Mouse (Mus musculus) CH12.LX (cell line): Measurements from ENCODE around the gene Igfbp5. TPM values are rescaled to one million over a fixed set of nuclear protein-coding genes. Genes with fewer than 3 reads are reported as not detected.

Experiments used
- DNase-seq: peaks from one replicate; pipeline ENCODE4 v3.0.0-alpha.2; 2013; ENCODE audit errors: extremely low read depth
- H3K27ac ChIP-seq: 2 replicates; pipeline ENCODE4 v1.5.1; 2012; ENCODE audit warnings: low read depth, mild to moderate bottlenecking, control low read depth, moderate library complexity; ENCODE audit not compliant: insufficient read depth
- H3K27me3 ChIP-seq: replicated peaks from 2 replicates; pipeline ENCODE3; 2012; ENCODE audit warnings: inconsistent platforms
- H3K36me3 ChIP-seq, 2 experiments: replicated peaks in 1 of 2; 2 replicates each; pipeline versions ENCODE3 to v1.6.1; 2012; ENCODE audit warnings: inconsistent platforms in 1 of 2, low read length in 1 of 2, mild to moderate bottlenecking in 1 of 2, mixed read lengths in 1 of 2, moderate library complexity in 1 of 2; ENCODE audit not compliant: control insufficient read depth in 1 of 2, insufficient read depth in 1 of 2
- H3K4me1 ChIP-seq, 2 experiments: 2 replicates each; pipeline ENCODE4 v1.6.1; 2012; ENCODE audit warnings: inconsistent platforms in 1 of 2, moderate library complexity in 1 of 2; ENCODE audit not compliant: insufficient read depth in 2 of 2, control insufficient read depth in 1 of 2
- H3K4me2 ChIP-seq: 2 replicates; pipeline ENCODE4 v1.6.1; 2012; ENCODE audit warnings: low read depth, mild to moderate bottlenecking, control low read depth; ENCODE audit not compliant: poor library complexity, insufficient read depth, severe bottlenecking
- H3K4me3 ChIP-seq, 3 experiments: fragments of 150-350 bp in 1 of 3; sonication (generic) in 1 of 3; replicated peaks in 1 of 3; 2 replicates each; pipeline versions ENCODE3 to v1.5.1; 2011 to 2012; ENCODE audit warnings: low read depth in 2 of 3, low read length in 2 of 3, mild to moderate bottlenecking in 2 of 3, moderate library complexity in 2 of 3, control low read depth in 1 of 3, improper control_type of control experiment in 1 of 3, inconsistent platforms in 1 of 3, mixed read lengths in 1 of 3; ENCODE audit not compliant: poor library complexity in 1 of 3
- H3K79me2 ChIP-seq: replicated peaks from 2 replicates; pipeline ENCODE4 v1.6.1; 2012; ENCODE audit warnings: mild to moderate bottlenecking, moderate library complexity; ENCODE audit not compliant: control insufficient read depth, poor library complexity, insufficient read depth, severe bottlenecking; ENCODE audit errors: extremely low read depth
- H3K9ac ChIP-seq: 2 replicates; pipeline ENCODE4 v1.6.1; 2012; ENCODE audit warnings: low read depth, mild to moderate bottlenecking, control low read depth, moderate library complexity; ENCODE audit not compliant: insufficient read depth
- H3K9me3 ChIP-seq: replicated peaks from 2 replicates; pipeline ENCODE3; 2012; ENCODE audit warnings: low read length, inconsistent platforms, mixed read lengths
- BHLHE40 ChIP-seq: IDR thresholded peaks from 2 replicates; pipeline ENCODE4 v1.6.1; 2011; ENCODE audit warnings: mild to moderate bottlenecking, low read depth, low read length, improper control_type of control experiment
- CHD2 ChIP-seq: IDR thresholded peaks from 2 replicates; pipeline ENCODE4 v1.6.1; 2011; ENCODE audit warnings: low read length, improper control_type of control experiment
- E2F4 ChIP-seq: IDR thresholded peaks from 2 replicates; pipeline ENCODE4 v1.6.1; 2011; ENCODE audit warnings: low read depth, low read length, improper control_type of control experiment; ENCODE audit not compliant: insufficient replicate concordance
- ELF1 ChIP-seq: IDR thresholded peaks from 2 replicates; pipeline ENCODE4 v1.6.1; 2014; ENCODE audit warnings: low read depth, mild to moderate bottlenecking, inconsistent platforms, low read length, improper control_type of control experiment
- HCFC1 ChIP-seq: IDR thresholded peaks from 2 replicates; pipeline ENCODE4 v1.6.1; 2012; ENCODE audit warnings: low read depth, mild to moderate bottlenecking, inconsistent platforms, low read length, improper control_type of control experiment
- IRF4 ChIP-seq: IDR thresholded peaks from 2 replicates; pipeline ENCODE4 v1.6.1; 2014; ENCODE audit warnings: low read depth, mild to moderate bottlenecking, inconsistent platforms, low read length, improper control_type of control experiment
- JUND ChIP-seq: conservative IDR thresholded peaks from 2 replicates; pipeline ENCODE4 v1.6.1; 2011; ENCODE audit warnings: low read depth, low read length, improper control_type of control experiment
- KAT2A ChIP-seq: IDR thresholded peaks from 2 replicates; pipeline ENCODE4 v1.6.1; 2012; ENCODE audit warnings: low read length, improper control_type of control experiment, inconsistent platforms; ENCODE audit not compliant: insufficient replicate concordance
- MAFK ChIP-seq: IDR thresholded peaks from 2 replicates; pipeline ENCODE4 v1.6.1; 2011; ENCODE audit warnings: low read length, improper control_type of control experiment; ENCODE audit not compliant: insufficient replicate concordance
- MEF2A ChIP-seq: IDR thresholded peaks from 2 replicates; pipeline ENCODE4 v1.6.1; 2014; ENCODE audit warnings: low read depth, mild to moderate bottlenecking, inconsistent platforms, low read length, improper control_type of control experiment, borderline replicate concordance
- MXI1 ChIP-seq: IDR thresholded peaks from 2 replicates; pipeline ENCODE4 v1.6.1; 2011; ENCODE audit warnings: mild to moderate bottlenecking, low read depth, low read length, improper control_type of control experiment
- MYC ChIP-seq: IDR thresholded peaks from 2 replicates; pipeline ENCODE4 v1.6.1; 2011; ENCODE audit warnings: low read depth, mild to moderate bottlenecking, improper control_type of control experiment, low read length
- NELFE ChIP-seq: IDR thresholded peaks from 2 replicates; pipeline ENCODE4 v1.6.1; 2011; ENCODE audit warnings: low read depth, low read length, improper control_type of control experiment
- NRF1 ChIP-seq: IDR thresholded peaks from 2 replicates; pipeline ENCODE4 v1.6.1; 2014; ENCODE audit warnings: low read depth, mild to moderate bottlenecking, inconsistent platforms, low read length, improper control_type of control experiment, moderate library complexity
- POLR2AphosphoS2 ChIP-seq: IDR thresholded peaks from 2 replicates; pipeline ENCODE4 v1.6.1; 2011; ENCODE audit warnings: low read depth, low read length, improper control_type of control experiment
- ZC3H11A ChIP-seq: IDR thresholded peaks from 2 replicates; pipeline ENCODE4 v1.6.1; 2012; ENCODE audit warnings: low read depth, mild to moderate bottlenecking, inconsistent platforms, low read length, improper control_type of control experiment
- ZMIZ1 ChIP-seq: IDR thresholded peaks from 2 replicates; pipeline ENCODE4 v1.6.1; 2012; ENCODE audit warnings: low read depth, mild to moderate bottlenecking, inconsistent platforms, low read length, improper control_type of control experiment
- dilution Hi-C: fragments of 300-500 bp; cut with MboI; formaldehyde crosslinking; loops from 2 replicates; pipeline ENCODE4 v1.14.3; 2020; ENCODE audit warnings: low sequenced_read_pairs; ENCODE audit not compliant: extremely low pct_unique_long_range_greater_than_20kb, extremely low pct_ligation_motif_present
- in situ Hi-C: fragments of 300-500 bp; cut with MboI; formaldehyde crosslinking; loops from 3 replicates; pipeline ENCODE4 v1.14.3; 2019; ENCODE audit warnings: low sequenced_read_pairs, low pct_ligation_motif_present, low pct_unique_long_range_greater_than_20kb, mixed read lengths
- polyA plus RNA-seq: library from polyadenylated mRNA; unstranded; fragments of >175 nt; gene quantifications from 2 replicates; pipeline ENCODE4 v1.2.1, GENCODE M21; 2012; ENCODE audit warnings: low read depth; ENCODE audit not compliant: insufficient read length
- total RNA-seq, 2 experiments: library from RNA; depleted of rRNA; stranded (reverse); fragments of 300-350 nt in 1 of 2; fragments of >200 nt in 1 of 2; gene quantifications; 2 replicates each; pipeline ENCODE4 v1.2.3; 2012 to 2014

Igfbp5 gene
- total and polyA plus RNA-seq, 3 experiments, result 0.08 to 0.09 TPM; not detected in 1

DNA sequence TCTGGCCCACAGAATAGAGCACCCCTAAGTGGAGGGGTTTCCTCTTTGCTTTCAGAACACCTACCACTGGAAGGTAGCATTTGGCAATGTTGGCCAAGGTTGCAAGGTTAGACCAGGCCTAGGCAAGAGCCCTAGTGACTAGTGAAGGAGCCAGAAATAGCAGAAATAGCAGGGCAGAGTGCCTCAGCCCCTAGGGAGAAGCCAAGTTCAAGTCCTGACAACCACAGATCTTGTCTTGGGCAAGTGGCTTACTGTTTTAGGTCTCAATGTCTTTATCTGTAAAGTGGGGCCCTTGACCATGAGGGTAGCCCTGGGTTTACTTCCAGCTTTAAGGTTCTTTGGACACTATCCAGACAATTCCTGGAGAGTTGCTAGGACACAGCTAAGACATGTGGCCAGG, 5.4 kb downstream of the Igfbp5 start:
- peak; percentile 72; the same call in 1 of the 2 replicates for TF ChIP-seq MEF2A
- no peak for TF ChIP-seq E2F4

DNA sequence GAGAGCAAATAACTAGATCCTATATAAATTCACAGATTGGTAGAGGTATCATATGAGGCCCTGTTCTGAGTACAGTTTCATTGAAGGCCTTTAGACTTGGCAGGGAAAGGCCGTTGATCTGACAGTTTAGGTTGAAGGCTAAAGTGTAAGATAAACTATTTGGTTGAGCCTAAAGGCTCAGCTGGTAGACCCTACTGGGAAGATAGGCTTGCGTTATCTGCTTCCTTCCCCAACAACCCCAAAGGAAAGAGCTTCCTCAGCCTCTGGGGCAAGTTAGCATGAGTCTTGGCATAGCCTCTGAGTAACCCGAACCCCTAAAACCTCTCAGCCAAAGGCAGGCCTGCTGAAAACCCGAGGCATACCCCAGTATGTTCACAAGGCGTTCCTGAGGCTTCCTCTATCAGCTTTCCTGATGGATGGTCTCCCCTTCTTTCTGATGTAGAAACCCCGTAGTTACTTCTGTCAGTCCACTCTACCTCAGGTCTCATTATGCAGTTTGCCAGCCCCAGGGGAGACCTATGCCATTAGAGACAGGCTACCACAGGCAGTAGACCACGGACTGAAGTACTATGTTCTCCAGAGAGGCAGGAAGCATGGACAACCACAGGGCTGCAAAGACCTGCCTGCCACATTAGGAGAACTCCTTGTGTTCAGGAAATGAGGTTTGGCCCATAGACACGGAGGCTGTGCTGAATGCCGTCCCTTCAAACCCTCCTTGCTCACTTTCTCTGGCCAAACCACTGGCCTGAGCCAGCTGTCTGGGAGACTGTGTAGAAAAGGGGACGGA, 6.1 kb downstream of the Igfbp5 start:
- DNase-seq, result no peak
- H3K27me3 ChIP-seq, result peaks cover 26% of the 10 kb centered on the region
- dilution Hi-C loops, result no loop called here

More for the DNA sequence above, 5.4 kb downstream of the Igfbp5 start:
- 0 out of 2 replicates have a peak overlapping the region, but pooled peaks have one; percentile 26 for H3K27ac ChIP-seq
- H3K79me2 ChIP-seq, result no peaks in the 10 kb centered on the region
- H3K9me3 ChIP-seq, result no peaks in the 10 kb centered on the region
- no peak for DNase-seq
- no peak overlapping the region for H3K9ac ChIP-seq
- no peaks in the 10 kb centered on the region for H3K36me3 ChIP-seq
- H3K27me3 ChIP-seq, result peaks cover 26% of the 10 kb centered on the region
- H3K4me1 ChIP-seq, result peaks cover 16 to 58% of the 10 kb centered on the region in 2 experiments
- peak overlapping the region; percentile 9; the same call in 1 of the 2 replicates for H3K4me2 ChIP-seq
- in situ Hi-C loops (loop anchor here (10.0 to 25.0 kb wide), 2 partner anchors 282 to 406 kb away; partner anchors contain the start of gene Smarcal1), dilution Hi-C loops (no loop called here)
- no peak overlapping the region for H3K4me3 ChIP-seq

DNA sequence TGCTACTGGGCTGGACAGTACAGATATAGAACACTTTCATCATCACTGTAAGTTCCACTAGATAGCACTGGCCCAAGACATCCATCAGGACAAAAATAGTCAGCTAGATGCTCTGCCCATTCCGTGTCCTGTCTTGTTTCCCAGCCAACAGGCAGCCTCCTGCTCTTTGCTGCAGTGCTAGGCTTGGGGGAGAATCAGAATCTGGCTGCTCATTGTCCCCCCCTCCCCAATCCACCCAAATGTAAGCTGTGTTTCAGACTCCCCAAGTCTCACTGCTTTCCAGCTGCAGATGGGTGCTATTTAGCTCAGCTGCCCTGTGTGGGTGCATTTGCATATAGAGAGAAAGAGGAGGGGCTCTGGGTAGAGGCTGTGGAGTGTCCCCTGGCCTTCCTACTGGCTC, 7.3 kb downstream of the Igfbp5 start:
- Histone ChIP-seq H3K4me3 (no peak overlapping the region), H3K79me2 (no peaks in the 10 kb centered on the region), H3K36me3 (no peaks in the 10 kb centered on the region), H3K9me3 (no peaks in the 10 kb centered on the region)
- DNase-seq, result no peak
- in situ Hi-C loops (loop anchor here (10.0 to 25.0 kb wide), 2 partner anchors 280 to 407 kb away; partner anchors contain the start of gene Smarcal1), dilution Hi-C loops (no loop called here)
- TF ChIP-seq BHLHE40 (peak; percentile 15; the same call in 1 of the 2 replicates), MAFK (no peak), MEF2A (0 out of 2 replicates have a peak, but pooled peaks have one; percentile 35), IRF4 (0 out of 2 replicates have a peak, but pooled peaks have one; percentile 12), CHD2 (no peak), ELF1 (no peak)
- TF ChIP-seq, all 38 proteins: peak for 3
- Histone ChIP-seq H3K27me3 (peaks cover 29% of the 10 kb centered on the region), H3K27ac (no peak overlapping the region), H3K4me1 (peaks cover 16 to 42% of the 10 kb centered on the region in 2 experiments), H3K9ac (no peak overlapping the region), H3K4me2 (no peak overlapping the region)

More for the DNA sequence above, 6.1 kb downstream of the Igfbp5 start:
- Histone ChIP-seq H3K36me3 (no peaks in the 10 kb centered on the region), H3K4me3 (no peak overlapping the region), H3K79me2 (no peaks in the 10 kb centered on the region), H3K9ac (no peak overlapping the region), H3K4me1 (peaks cover 16 to 52% of the 10 kb centered on the region in 2 experiments), H3K9me3 (no peaks in the 10 kb centered on the region), H3K27ac (0 out of 2 replicates have a peak overlapping the region, but pooled peaks have one; percentile 26), H3K4me2 (no peak overlapping the region; the same call in 1 of the 2 replicates)
- in situ Hi-C loops, result loop anchor here (10.0 to 25.0 kb wide), 2 partner anchors 281 to 406 kb away; partner anchors contain the start of gene Smarcal1
- TF ChIP-seq MYC, result no peak
- TF ChIP-seq MXI1, result no peak
- no peak for TF ChIP-seq ZC3H11A
- TF ChIP-seq POLR2AphosphoS2, result no peak
- TF ChIP-seq NELFE, result no peak
- no peak for TF ChIP-seq NRF1
- no peak for TF ChIP-seq KAT2A
- TF ChIP-seq JUND, result no peak
- TF ChIP-seq ZMIZ1, result no peak
- no peak for TF ChIP-seq HCFC1
